Mouse (Mus musculus) heart, postnatal 0 days (tissue): Measurements from ENCODE around the gene Casz1. TPM values are rescaled to one million over a fixed set of nuclear protein-coding genes. Genes with fewer than 3 reads are reported as not detected.

Experiments used
- ATAC-seq: fragments of 200-750 bp; cut with Nextera tagmentation; 2 replicates; pipeline ENCODE4 v1.8.0; 2017; ENCODE audit warnings: low read depth, moderate number of reproducible peaks, moderate library complexity; ENCODE audit not compliant: insufficient read depth
- DNase-seq: peaks from one replicate; pipeline ENCODE4 v3.0.0-alpha.2; 2016; ENCODE audit warnings: low spot score
- H3K27ac ChIP-seq: fragments of 300-500 bp; sonication (generic); 2 replicates; pipeline ENCODE4 v1.5.1; 2014; ENCODE audit warnings: low read depth, mild to moderate bottlenecking
- H3K27me3 ChIP-seq: fragments of 300-500 bp; sonication (generic); 2 replicates; pipeline ENCODE4 v1.6.1; 2014; ENCODE audit warnings: low read length, mixed read lengths; ENCODE audit not compliant: control insufficient read depth, insufficient read depth
- H3K36me3 ChIP-seq: fragments of 300-500 bp; sonication (generic); replicated peaks from 2 replicates; pipeline ENCODE4 v1.6.1; 2014; ENCODE audit warnings: low read length, mixed read lengths; ENCODE audit not compliant: control insufficient read depth, insufficient read depth
- H3K4me1 ChIP-seq: fragments of 300-500 bp; sonication (generic); 2 replicates; pipeline ENCODE4 v1.6.1; 2014; ENCODE audit warnings: antibody characterized with exemption; ENCODE audit not compliant: control insufficient read depth, insufficient read depth
- H3K4me2 ChIP-seq: fragments of 300-500 bp; sonication (generic); 2 replicates; pipeline ENCODE4 v1.6.1; 2014; ENCODE audit warnings: low read depth, mild to moderate bottlenecking, low read length, moderate library complexity
- H3K4me3 ChIP-seq: fragments of 300-500 bp; sonication (generic); 2 replicates; pipeline ENCODE4 v1.5.1; 2014; ENCODE audit warnings: low read depth, low read length
- H3K9ac ChIP-seq: fragments of 300-500 bp; sonication (generic); replicated peaks from 2 replicates; pipeline ENCODE4 v1.6.1; 2014; ENCODE audit warnings: low read depth, low read length, mixed read lengths
- H3K9me3 ChIP-seq: fragments of 300-500 bp; sonication (generic); replicated peaks from 2 replicates; pipeline ENCODE4 v1.6.1; 2016; ENCODE audit warnings: low read length; ENCODE audit not compliant: control insufficient read depth
- CTCF ChIP-seq: IDR thresholded peaks from 2 replicates; pipeline ENCODE4 v1.5.1; 2016; ENCODE audit warnings: antibody characterized with exemption, control low read depth, low read depth
- EP300 ChIP-seq: IDR thresholded peaks from 2 replicates; pipeline ENCODE4 v1.6.1; 2016; ENCODE audit warnings: antibody characterized with exemption, low read depth
- WGBS: fragments of 180-500 bp; shearing (Covaris S2); extraction: QIAGEN DNeasy Blood & Tissue Kit; methylation state at CpG from one replicate; pipeline ENCODE4 v1.1.7; 2014; 5-methylcytosine and 5-hydroxymethylcytosine counted together
- polyA plus RNA-seq: library from polyadenylated mRNA; unstranded; fragments of >200 nt; fragmentation: Nextera tagmentation; extraction: Ambion mirVana; gene quantifications from 2 replicates; pipeline ENCODE4 v1.2.1, GENCODE M21; 2015
- total RNA-seq: library from RNA; depleted of rRNA; stranded (reverse); fragments of >200 nt; gene quantifications from 2 replicates; pipeline ENCODE4 v1.2.3, GENCODE M21; 2014; ENCODE audit warnings: low replicate concordance

Casz1 gene
- total and polyA plus RNA-seq, 2 experiments from 2014 or later, result 16.4 to 42.6 TPM

DNA sequence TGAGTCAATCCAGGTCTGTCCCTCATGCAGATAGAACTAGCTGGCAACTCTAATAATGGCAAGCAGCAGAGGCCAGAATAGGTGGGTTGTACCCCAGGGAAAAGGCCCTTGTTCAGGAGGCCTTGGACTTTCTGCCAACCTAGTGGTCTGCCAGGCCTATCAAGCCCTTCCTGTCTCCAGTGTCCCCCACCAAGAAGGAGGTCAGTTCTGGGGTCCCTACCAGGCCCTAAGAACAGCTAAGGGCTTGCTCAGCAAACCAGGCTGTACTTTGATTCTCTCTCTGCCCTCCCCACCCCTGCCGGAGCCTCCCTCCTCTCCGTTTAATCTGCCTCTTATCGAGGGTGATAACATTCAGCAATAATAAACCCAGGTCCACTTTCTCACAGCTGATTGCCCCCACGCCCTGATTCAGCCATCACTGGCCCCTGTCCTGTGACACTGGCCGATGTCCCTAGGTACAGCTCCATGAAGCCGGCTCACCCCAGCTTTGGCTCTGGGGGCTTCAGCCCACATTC is 19.1 kb upstream of the Casz1 start:
- Histone ChIP-seq H3K27ac (peak overlapping the region; percentile 46; the same call in 1 of the 2 replicates), H3K4me1 (peaks cover 22% of the 10 kb centered on the region), H3K9ac (no peak overlapping the region), H3K9me3 (no peaks in the 10 kb centered on the region), H3K36me3 (no peaks in the 10 kb centered on the region), H3K4me2 (no peak overlapping the region), H3K4me3 (no peak overlapping the region), H3K27me3 (no peaks in the 10 kb centered on the region)
- 47% methylated on average over 6 of the region's 6 CpGs for WGBS
- ATAC-seq (no peak), DNase-seq (no peak)
- no peak for TF ChIP-seq CTCF
- no peak for TF ChIP-seq EP300

DNA sequence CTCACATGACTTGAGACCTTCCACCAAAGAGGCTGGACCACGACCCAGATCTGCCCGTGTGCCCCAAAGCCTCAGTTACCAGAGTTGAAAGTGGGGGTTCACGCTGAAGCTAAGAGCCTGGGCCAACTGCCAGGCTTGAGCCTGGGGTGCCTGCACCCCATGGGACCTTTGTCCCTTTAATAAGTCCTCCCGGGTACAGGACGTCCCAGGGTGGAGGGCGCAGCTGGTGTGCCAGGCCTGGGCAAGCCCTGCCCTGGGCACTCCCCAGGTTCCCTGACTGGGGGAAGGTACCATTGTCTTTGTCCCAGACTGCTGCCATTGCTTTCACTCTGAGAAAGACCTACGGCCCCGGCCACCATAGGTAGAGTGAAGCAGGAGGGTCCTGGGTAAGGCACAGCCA is 18.2 kb upstream of the Casz1 start:
- no peak for ATAC-seq
- peaks cover 22% of the 10 kb centered on the region for H3K4me1 ChIP-seq

DNA sequence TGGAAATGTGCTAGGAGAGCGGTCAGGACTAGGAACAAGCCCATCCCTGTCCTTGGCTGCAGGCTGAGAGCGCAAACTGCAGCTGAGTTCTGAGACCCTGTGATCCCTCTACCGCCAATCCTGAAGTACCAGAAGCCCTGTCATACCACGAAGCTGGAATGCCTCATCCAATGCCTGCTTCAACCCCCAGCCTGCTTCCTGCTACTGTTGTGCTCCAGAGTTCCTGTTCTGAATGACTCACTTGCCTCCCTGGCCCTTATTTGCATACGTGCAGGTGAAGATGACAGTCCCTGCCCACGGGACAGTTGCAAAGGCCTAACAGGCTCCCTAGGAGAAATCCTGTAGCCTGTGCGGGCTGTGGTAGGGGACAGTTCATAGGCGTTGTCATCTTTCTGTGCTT is 13.3 kb upstream of the Casz1 start:
- Histone ChIP-seq H3K4me1 (peaks cover 17% of the 10 kb centered on the region), H3K4me2 (no peak overlapping the region), H3K4me3 (no peak overlapping the region), H3K27me3 (no peaks in the 10 kb centered on the region), H3K9ac (no peak overlapping the region), H3K9me3 (no peaks in the 10 kb centered on the region), H3K36me3 (no peaks in the 10 kb centered on the region), H3K27ac (no peak overlapping the region)
- TF ChIP-seq CTCF, result no peak
- TF ChIP-seq EP300, result no peak
- 68% methylated on average over 8 of the region's 8 CpGs for WGBS
- no peak for DNase-seq
- no peak; the same call in 1 of the 2 replicates for ATAC-seq

More for the DNA sequence above, 18.2 kb upstream of the Casz1 start:
- no peak overlapping the region for H3K4me3 ChIP-seq
- H3K27ac ChIP-seq, result no peak overlapping the region
- no peak for TF ChIP-seq CTCF
- no peak for TF ChIP-seq EP300
- no peak overlapping the region for H3K9ac ChIP-seq
- WGBS, result 83% methylated on average over 8 of the region's 8 CpGs
- H3K27me3 ChIP-seq, result no peaks in the 10 kb centered on the region
- no peak overlapping the region for H3K4me2 ChIP-seq
- no peak for DNase-seq
- no peaks in the 10 kb centered on the region for H3K36me3 ChIP-seq
- H3K9me3 ChIP-seq, result no peaks in the 10 kb centered on the region

DNA sequence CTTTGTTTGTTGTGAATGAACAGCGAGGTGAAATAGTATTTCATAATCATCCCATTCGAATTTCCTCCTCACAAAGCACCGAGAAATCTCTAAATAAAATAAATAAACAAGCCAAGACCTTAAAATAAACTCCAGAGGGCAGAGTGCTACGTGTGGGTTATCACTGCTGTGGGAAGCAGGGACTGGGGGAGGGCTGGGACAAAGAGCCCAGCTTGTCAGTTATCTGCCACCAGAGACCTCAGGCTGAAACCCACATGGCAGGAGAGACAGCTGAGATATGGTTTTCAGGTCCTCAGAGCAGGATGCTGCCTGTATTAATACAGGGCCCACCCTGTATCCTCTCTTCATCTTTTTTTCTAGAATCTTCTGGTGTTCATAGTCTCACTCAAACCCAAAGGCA is 9.2 kb upstream of the Casz1 start:
- TF ChIP-seq EP300, result no peak
- no peak for TF ChIP-seq CTCF
- Histone ChIP-seq H3K4me1 (peaks cover 31% of the 10 kb centered on the region), H3K4me3 (no peak overlapping the region), H3K9ac (no peak overlapping the region), H3K9me3 (no peaks in the 10 kb centered on the region), H3K4me2 (no peak overlapping the region), H3K36me3 (no peaks in the 10 kb centered on the region), H3K27me3 (no peaks in the 10 kb centered on the region), H3K27ac (peak overlapping the region; percentile 34; the same call in 1 of the 2 replicates)
- ATAC-seq (no peak; the same call in 1 of the 2 replicates), DNase-seq (no peak)
- 12% methylated on average over 4 of the region's 4 CpGs for WGBS

DNA sequence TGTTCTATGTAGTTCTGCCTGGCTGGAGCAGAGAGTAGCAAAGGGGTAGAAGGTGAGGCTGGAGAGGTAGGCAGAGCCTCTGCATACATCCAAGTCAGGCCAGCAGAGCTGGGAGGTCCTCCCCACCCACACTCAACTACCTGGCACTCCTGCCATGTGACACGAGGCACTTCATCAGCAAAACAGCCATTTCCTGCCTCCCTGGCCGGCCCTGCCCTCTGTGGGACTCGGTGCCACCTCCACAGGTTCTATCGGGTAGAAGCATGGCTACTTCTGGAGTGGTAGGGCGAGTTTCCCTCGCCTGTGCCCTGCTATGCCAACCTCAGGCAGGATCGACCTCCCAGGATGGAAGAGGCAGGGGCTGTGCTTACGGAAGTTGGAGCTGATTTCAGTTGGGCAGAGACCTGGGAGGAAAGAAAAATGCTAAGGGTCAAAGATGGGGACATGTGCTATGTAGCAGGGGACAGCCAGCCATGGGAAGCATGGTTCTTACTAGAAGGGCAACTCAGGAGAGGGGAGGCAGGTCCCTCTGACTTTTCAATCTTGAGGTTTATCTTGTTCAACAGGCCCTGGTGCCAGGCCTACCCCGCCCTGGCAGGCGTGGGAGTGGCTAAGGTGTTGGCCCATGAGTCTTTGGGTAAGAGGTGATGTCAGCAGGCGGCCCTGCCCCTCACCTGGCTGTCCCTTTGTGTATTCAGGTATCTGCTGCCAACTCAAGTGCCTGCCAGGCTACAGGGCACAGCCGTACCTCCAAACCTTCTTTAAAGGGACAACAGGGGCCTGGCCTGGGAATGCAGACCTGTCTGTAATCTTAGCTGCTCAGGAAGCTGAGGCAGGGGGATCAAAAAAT is 6.5 kb upstream of the Casz1 start:
- Histone ChIP-seq H3K9ac (no peak overlapping the region), H3K9me3 (no peaks in the 10 kb centered on the region), H3K27ac (no peak overlapping the region), H3K36me3 (no peaks in the 10 kb centered on the region), H3K4me3 (no peak overlapping the region), H3K4me2 (no peak overlapping the region), H3K4me1 (peaks cover 31% of the 10 kb centered on the region), H3K27me3 (no peaks in the 10 kb centered on the region)
- ATAC-seq (no peak), DNase-seq (no peak)
- 80% methylated on average over 12 of the region's 12 CpGs for WGBS
- TF ChIP-seq CTCF (no peak), EP300 (no peak)
